Mouse (Mus musculus): Measurements from ENCODE around the gene Ldhd. TPM values are rescaled to one million over a fixed set of nuclear protein-coding genes. Genes with fewer than 3 reads are reported as not detected.
A peak's percentile ranks its signal among the peaks of the same experiment; 100 is the strongest.

Ldhd gene
- polyA plus RNA-seq, 1 experiment from 2014 or later: 0.85 TPM

GRCm38 (mm10) chr8:111619936-111620335, 10.2 kb downstream of the Ldhd start:
- no peak overlapping the region for H3K4me2 ChIP-seq (ENCODE audit: low read depth, low read length)
- H3K4me3 ChIP-seq (ENCODE audit: low read depth, low read length): no peak overlapping the region
- DNase-seq (no peak), ATAC-seq (no peak)
- H3K27ac ChIP-seq (ENCODE audit: low read depth): no peak overlapping the region
- 42% methylated on average over 1 of the region's 1 CpGs for WGBS (ENCODE audit: insufficient replicate concordance)
- TF ChIP-seq CTCF (IDR thresholded peaks at IDR 0.05; ENCODE audit: low read depth): no peak
- TF ChIP-seq EP300 (IDR thresholded peaks at IDR 0.05; ENCODE audit: low read depth): no peak
- H3K9ac ChIP-seq (replicated peaks): no peak overlapping the region
- peaks cover 6% of the 10 kb centered on the region; the same call in 1 of the 2 replicates for H3K4me1 ChIP-seq (ENCODE audit: insufficient read depth)
- no peaks in the 10 kb centered on the region for H3K9me3 ChIP-seq (ENCODE audit: low read length)
- peaks cover 4% of the 10 kb centered on the region for H3K36me3 ChIP-seq (replicated peaks; ENCODE audit: insufficient read depth, low read length)
- no peaks in the 10 kb centered on the region for H3K27me3 ChIP-seq (ENCODE audit: insufficient read depth, low read length)

GRCm38 (mm10) chr8:111618273-111618672, 11.9 kb downstream of the Ldhd start:
- 91% methylated on average over 4 of the region's 4 CpGs for WGBS (ENCODE audit: insufficient replicate concordance)
- ATAC-seq (no peak), DNase-seq (no peak)

GRCm38 (mm10) chr8:111617812-111618211, 12.4 kb downstream of the Ldhd start:
- 58% methylated on average over 6 of the region's 6 CpGs for WGBS (ENCODE audit: insufficient replicate concordance)
- TF ChIP-seq EP300 (IDR thresholded peaks at IDR 0.05; ENCODE audit: low read depth) (no peak), CTCF (IDR thresholded peaks at IDR 0.05; ENCODE audit: low read depth) (no peak)

More at GRCm38 (mm10) chr8:111618273-111618672, 11.9 kb downstream of the Ldhd start:
- Histone ChIP-seq H3K4me1 (ENCODE audit: insufficient read depth) (peaks cover 3% of the 10 kb centered on the region; the same call in 1 of the 2 replicates), H3K9me3 (ENCODE audit: low read length) (no peaks in the 10 kb centered on the region), H3K27ac (ENCODE audit: low read depth) (no peak overlapping the region), H3K36me3 (replicated peaks; ENCODE audit: insufficient read depth, low read length) (peaks cover 6% of the 10 kb centered on the region), H3K4me3 (ENCODE audit: low read depth, low read length) (no peak overlapping the region), H3K4me2 (ENCODE audit: low read depth, low read length) (no peak overlapping the region), H3K9ac (replicated peaks) (no peak overlapping the region), H3K27me3 (ENCODE audit: insufficient read depth, low read length) (no peaks in the 10 kb centered on the region)
- TF ChIP-seq CTCF (IDR thresholded peaks at IDR 0.05; ENCODE audit: low read depth) (no peak), EP300 (IDR thresholded peaks at IDR 0.05; ENCODE audit: low read depth) (no peak)

GRCm38 (mm10) chr8:111614786-111615701, 15.1 kb downstream of the Ldhd start:
- no peak for DNase-seq
- ATAC-seq: no peak
- 70% methylated on average over 6 of the region's 6 CpGs for WGBS (ENCODE audit: insufficient replicate concordance)

More at GRCm38 (mm10) chr8:111617812-111618211, 12.4 kb downstream of the Ldhd start:
- peaks cover 3% of the 10 kb centered on the region; the same call in 1 of the 2 replicates for H3K4me1 ChIP-seq (ENCODE audit: insufficient read depth)
- no peak overlapping the region for H3K9ac ChIP-seq (replicated peaks)
- H3K4me2 ChIP-seq (ENCODE audit: low read depth, low read length): no peak overlapping the region
- DNase-seq (no peak), ATAC-seq (0 out of 2 replicates have a peak, but pooled peaks have one; percentile 8)
- H3K9me3 ChIP-seq (ENCODE audit: low read length): no peaks in the 10 kb centered on the region
- no peaks in the 10 kb centered on the region for H3K27me3 ChIP-seq (ENCODE audit: insufficient read depth, low read length)
- no peak overlapping the region for H3K27ac ChIP-seq (ENCODE audit: low read depth)
- no peak overlapping the region for H3K4me3 ChIP-seq (ENCODE audit: low read depth, low read length)
- peaks cover 10% of the 10 kb centered on the region for H3K36me3 ChIP-seq (replicated peaks; ENCODE audit: insufficient read depth, low read length)

GRCm38 (mm10) chr8:111613181-111613580, 17.0 kb downstream of the Ldhd start:
- Histone ChIP-seq H3K4me2 (ENCODE audit: low read depth, low read length) (no peak overlapping the region), H3K4me1 (ENCODE audit: insufficient read depth) (no peaks in the 10 kb centered on the region), H3K36me3 (replicated peaks; ENCODE audit: insufficient read depth, low read length) (peaks cover 10% of the 10 kb centered on the region; the same call in 1 of the 2 replicates), H3K4me3 (ENCODE audit: low read depth, low read length) (no peak overlapping the region), H3K9me3 (ENCODE audit: low read length) (no peaks in the 10 kb centered on the region), H3K27me3 (ENCODE audit: insufficient read depth, low read length) (no peaks in the 10 kb centered on the region), H3K9ac (replicated peaks) (no peak overlapping the region), H3K27ac (ENCODE audit: low read depth) (no peak overlapping the region)
- no peak for DNase-seq
- WGBS (ENCODE audit: insufficient replicate concordance): 72% methylated on average over 5 of the region's 5 CpGs
- TF ChIP-seq EP300 (IDR thresholded peaks at IDR 0.05; ENCODE audit: low read depth) (no peak), CTCF (IDR thresholded peaks at IDR 0.05; ENCODE audit: low read depth) (no peak)
- no peak for ATAC-seq

More at GRCm38 (mm10) chr8:111614786-111615701, 15.1 kb downstream of the Ldhd start:
- peaks cover 6% of the 10 kb centered on the region; the same call in 1 of the 2 replicates for H3K36me3 ChIP-seq (replicated peaks; ENCODE audit: insufficient read depth, low read length)
- H3K27me3 ChIP-seq (ENCODE audit: insufficient read depth, low read length): no peaks in the 10 kb centered on the region
- H3K9ac ChIP-seq (replicated peaks): no peak overlapping the region
- H3K27ac ChIP-seq (ENCODE audit: low read depth): no peak overlapping the region
- 0 out of 2 replicates have a peak, but pooled peaks have one; percentile 12 for TF ChIP-seq CTCF (IDR thresholded peaks at IDR 0.05; ENCODE audit: low read depth)
- no peak for TF ChIP-seq EP300 (IDR thresholded peaks at IDR 0.05; ENCODE audit: low read depth)
- no peak overlapping the region for H3K4me2 ChIP-seq (ENCODE audit: low read depth, low read length)
- H3K4me1 ChIP-seq (ENCODE audit: insufficient read depth): peaks cover 3% of the 10 kb centered on the region; the same call in 1 of the 2 replicates
- no peaks in the 10 kb centered on the region for H3K9me3 ChIP-seq (ENCODE audit: low read length)
- no peak overlapping the region for H3K4me3 ChIP-seq (ENCODE audit: low read depth, low read length)

- Histone ChIP-seq H3K9ac (replicated peaks) (no peak overlapping the region), H3K27me3 (ENCODE audit: insufficient read depth, low read length) (no peaks in the 10 kb centered on the region), H3K4me1 (ENCODE audit: insufficient read depth) (no peaks in the 10 kb centered on the region), H3K4me3 (ENCODE audit: low read depth, low read length) (no peak overlapping the region), H3K9me3 (ENCODE audit: low read length) (no peaks in the 10 kb centered on the region), H3K36me3 (replicated peaks; ENCODE audit: insufficient read depth, low read length) (0 out of 2 replicates have a peak, but pooled peaks cover 7% of the 10 kb centered on the region), H3K4me2 (ENCODE audit: low read depth, low read length) (no peak overlapping the region), H3K27ac (ENCODE audit: low read depth) (no peak overlapping the region)
- WGBS (ENCODE audit: insufficient replicate concordance): 86% methylated on average over 7 of the region's 7 CpGs
- DNase-seq (no peak), ATAC-seq (no peak)
- no peak for TF ChIP-seq CTCF (IDR thresholded peaks at IDR 0.05; ENCODE audit: low read depth)
- no peak for TF ChIP-seq EP300 (IDR thresholded peaks at IDR 0.05; ENCODE audit: low read depth)
These were observed 22.8 kb downstream of the Ldhd start for GRCm38 (mm10) chr8:111607414-111607813.

Data from liver, postnatal 0 days (tissue).